Mouse (Mus musculus) small intestine, adult 2 months (tissue): ENCODE results near the gene Snapc3.

Experiments
- CTCF ChIP-seq: fragments of 200-500 bp; IDR thresholded peaks from 2 replicates; pipeline ENCODE4 v1.5.1; 2012; ENCODE audit warnings: low read depth, mild to moderate bottlenecking, control low read depth, inconsistent platforms, low read length, moderate library complexity, mixed read lengths; ENCODE audit not compliant: insufficient replicate concordance, insufficient read length; ENCODE audit errors: extremely low read depth
- POLR2A ChIP-seq: fragments of 200-500 bp; IDR thresholded peaks from 2 replicates; pipeline ENCODE4 v1.6.1; 2012; ENCODE audit warnings: low read depth, mild to moderate bottlenecking, control low read depth, inconsistent platforms, low read length, moderate library complexity

DNA sequence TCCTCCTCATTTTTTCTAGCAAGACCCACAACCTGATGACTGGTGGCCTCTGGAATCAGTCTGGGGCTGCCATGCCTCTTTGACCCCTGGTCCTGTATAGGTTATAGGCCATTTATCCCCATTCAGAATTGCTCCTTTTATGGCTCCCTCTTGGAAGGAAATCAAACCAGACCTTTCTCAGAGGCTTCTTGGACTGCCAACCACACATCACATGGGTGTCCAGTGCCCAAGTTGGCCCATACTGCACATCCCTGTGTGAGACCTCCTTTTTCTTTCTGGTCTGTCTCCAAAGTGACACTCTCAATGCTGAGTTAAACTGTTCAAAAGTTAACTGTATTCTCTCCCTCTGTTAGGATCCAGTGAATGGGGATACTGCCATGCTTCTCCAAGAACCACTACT, 32.4 kb upstream of the Snapc3 start:
- TF ChIP-seq POLR2A (no peak), CTCF (no peak)
